Mouse (Mus musculus): ENCODE results near the gene Kctd13.
A peak's percentile ranks its signal among the peaks of the same experiment; 100 is the strongest.

Gene Kctd13

GRCm38 (mm10) chr7:126946530-126946929 lies 17.9 kb downstream of the Kctd13 start:
- DNase-seq: peak; percentile 48 to 58

- peak; percentile 23 to 44 for DNase-seq
Measured at GRCm38 (mm10) chr7:126948626-126949025, 19.9 kb downstream of the Kctd13 start.

GRCm38 (mm10) chr7:126949403-126949792 lies 20.7 kb downstream of the Kctd13 start, which contains the start of gene Asphd1:
Asphd1 (minus strand) TSS chr7:126949582.
- no peak for DNase-seq

GRCm38 (mm10) chr7:126949793-126950646 lies 21.3 kb downstream of the Kctd13 start, which contains the start of gene Sez6l2:
Sez6l2 (plus strand) TSS chr7:126950563.
- peak; percentile 89 to 95 for DNase-seq

- peak; percentile 49 to 56 for DNase-seq
Measured at GRCm38 (mm10) chr7:126950647-126951615, 22.3 kb downstream of the Kctd13 start.

- peak in 1 of 2 experiments; percentile 28 for DNase-seq
Measured at GRCm38 (mm10) chr7:126951741-126952140, 23.1 kb downstream of the Kctd13 start.

- peak in 1 of 2 experiments; percentile 32 for DNase-seq
Measured at GRCm38 (mm10) chr7:126952646-126953045, 24.0 kb downstream of the Kctd13 start.

GRCm38 (mm10) chr7:126955125-126955524 lies 26.4 kb downstream of the Kctd13 start:
- DNase-seq: no peak

- DNase-seq: no peak
Measured at GRCm38 (mm10) chr7:126959780-126960179, 31.1 kb downstream of the Kctd13 start.

- no peak for DNase-seq
Measured at GRCm38 (mm10) chr7:126961095-126961494, 32.4 kb downstream of the Kctd13 start.

GRCm38 (mm10) chr7:126961965-126962364 lies 33.3 kb downstream of the Kctd13 start:
- no peak for DNase-seq

- DNase-seq: peak in 1 of 2 experiments; percentile 55
Measured at GRCm38 (mm10) chr7:126963548-126964286, 35.0 kb downstream of the Kctd13 start.

GRCm38 (mm10) chr7:126965568-126965967 lies 36.9 kb downstream of the Kctd13 start:
- DNase-seq: peak; percentile 78 to 79

- DNase-seq: no peak
Measured at GRCm38 (mm10) chr7:126967361-126967760, 38.7 kb downstream of the Kctd13 start.

- no peak for DNase-seq
Measured at GRCm38 (mm10) chr7:126975493-126975892, 46.8 kb downstream of the Kctd13 start.

GRCm38 (mm10) chr7:126975893-126975949 lies 47.0 kb downstream of the Kctd13 start, which contains the start of gene Cdipt:
Cdipt (plus strand) TSS chr7:126975914.
- DNase-seq: no peak

GRCm38 (mm10) chr7:126975950-126976866 lies 47.5 kb downstream of the Kctd13 start, which contains the start of gene Cdiptos:
Cdiptos (minus strand) TSS chr7:126976098.
- DNase-seq: peak; percentile 96 to 98

- DNase-seq: no peak
Measured at GRCm38 (mm10) chr7:126976878-126977459, 48.3 kb downstream of the Kctd13 start.

GRCm38 (mm10) chr7:126978841-126979240 lies 50.2 kb downstream of the Kctd13 start:
- no peak for DNase-seq

GRCm38 (mm10) chr7:126981601-126982000 lies 52.9 kb downstream of the Kctd13 start:
- DNase-seq: no peak

GRCm38 (mm10) chr7:126982054-126982453 lies 53.4 kb downstream of the Kctd13 start:
- no peak for DNase-seq

Measured in cerebellum, adult 18-20 months (tissue).